In the genomic region with DNA sequence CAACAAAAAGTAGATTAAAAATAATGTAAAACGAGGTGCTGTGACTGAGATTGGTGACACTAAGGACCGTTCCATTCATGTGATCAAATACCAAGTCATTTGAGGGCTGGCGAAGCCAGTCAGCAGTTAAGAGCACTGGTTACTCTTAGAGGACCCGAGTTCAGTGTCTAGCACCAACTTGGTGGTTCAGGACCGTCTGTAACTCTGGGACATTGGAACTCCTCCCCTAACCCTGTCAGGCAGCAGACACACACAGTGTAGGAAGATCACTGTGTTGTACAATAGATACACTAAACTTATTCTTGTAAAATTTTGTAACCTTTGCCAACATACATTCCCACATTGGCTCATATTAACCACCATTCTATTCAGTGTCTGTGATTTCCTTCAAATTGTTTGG, we compare ENCODE assay signal across 8 mouse cellular contexts. TPM values are rescaled to one million over a fixed set of nuclear protein-coding genes. Genes with fewer than 3 reads are reported as not detected.
A peak's percentile ranks its signal among the peaks of the same experiment; 100 is the strongest.
DNase-seq lines count a peak whose midpoint lies in the region; ATAC-seq and TF ChIP-seq lines count a peak whose summit lies in the region.

No protein-coding gene starts in this region.

- peak overlapping the region; percentile 89 for H3K9ac ChIP-seq in kidney, postnatal 0 days (ENCODE audit: low read depth, low read length)
- peak overlapping the region; percentile 97 for H3K9ac ChIP-seq in hindbrain, embryonic 16.5 days (ENCODE audit: low read depth, low read length)
- peak overlapping the region; percentile 84 for H3K9ac ChIP-seq in midbrain, embryonic 16.5 days (ENCODE audit: low read depth, low read length)

- no peak overlapping the region for H3K27ac ChIP-seq in kidney, postnatal 0 days
- no peak overlapping the region for H3K27ac ChIP-seq in hindbrain, embryonic 16.5 days (ENCODE audit: low read depth, low read length)
- no peak overlapping the region for H3K27ac ChIP-seq in midbrain, embryonic 16.5 days (ENCODE audit: low read length)

- peaks cover 8% of the 10 kb centered on the region; the same call in 1 of the 2 replicates for H3K4me1 ChIP-seq in kidney, postnatal 0 days (replicated peaks; ENCODE audit: insufficient read depth, low read length)
- H3K4me1 ChIP-seq in hindbrain, embryonic 16.5 days (ENCODE audit: control insufficient read depth, insufficient read depth, low read depth, low read length) = peaks cover 7% of the 10 kb centered on the region
- H3K4me1 ChIP-seq in midbrain, embryonic 16.5 days (ENCODE audit: control insufficient read depth, insufficient read depth, low read length) = peaks cover 7% of the 10 kb centered on the region

- peaks cover 14% of the 10 kb centered on the region; the same call in 1 of the 2 replicates for H3K36me3 ChIP-seq in kidney, postnatal 0 days (ENCODE audit: insufficient read depth, low read length)
- H3K36me3 ChIP-seq in hindbrain, embryonic 16.5 days (ENCODE audit: control insufficient read depth, insufficient read depth, low read length) = peaks cover 12% of the 10 kb centered on the region; the same call in 1 of the 2 replicates
- no peaks in the 10 kb centered on the region for H3K36me3 ChIP-seq in midbrain, embryonic 16.5 days (ENCODE audit: control insufficient read depth, insufficient read depth, low read length)

- no peak for TF ChIP-seq CTCF in kidney, postnatal 0 days (IDR thresholded peaks at IDR 0.05; ENCODE audit: low read depth)

- DNase-seq in kidney, postnatal 0 days (ENCODE audit: low spot score) = peak; percentile 4
- DNase-seq in kidney, postnatal 10 days = no peak
- DNase-seq in c-Kit-positive CD71-positive TER-119-negative erythroid progenitor cells, embryonic 14.5 days (ENCODE audit: low read depth) = peak; percentile 13
- DNase-seq in left cerebral cortex, adult 9 months (ENCODE audit: low spot score in 2 of 2) = no peak
- no peak for DNase-seq in adrenal gland, postnatal 14 days
- DNase-seq in thymus, postnatal 14 days = no peak

- no peaks in the 10 kb centered on the region for H3K27me3 ChIP-seq in kidney, postnatal 0 days (ENCODE audit: insufficient read depth, low read length)
- no peaks in the 10 kb centered on the region for H3K27me3 ChIP-seq in hindbrain, embryonic 16.5 days (replicated peaks; ENCODE audit: control insufficient read depth, insufficient read depth, low read length)
- no peaks in the 10 kb centered on the region for H3K27me3 ChIP-seq in midbrain, embryonic 16.5 days (ENCODE audit: control insufficient read depth, insufficient read depth, low read depth, low read length)

- WGBS in kidney, postnatal 0 days = 12% methylated on average over 5 of the region's 5 CpGs
- 15% methylated on average over 5 of the region's 5 CpGs for WGBS in hindbrain, embryonic 16.5 days
- 11% methylated on average over 5 of the region's 5 CpGs for WGBS in midbrain, embryonic 16.5 days

- ATAC-seq in kidney, postnatal 0 days (replicated peaks; ENCODE audit: low FRiP score, low read depth) = no peak; the same call in 1 of the 2 replicates
- no peak for ATAC-seq in hindbrain, embryonic 16.5 days
- ATAC-seq in midbrain, embryonic 16.5 days = peak; percentile 46

- H3K4me2 ChIP-seq in kidney, postnatal 0 days (ENCODE audit: low read length) = peak overlapping the region; percentile 89
- H3K4me2 ChIP-seq in hindbrain, embryonic 16.5 days (ENCODE audit: low read length) = peak overlapping the region; percentile 61
- peak overlapping the region; percentile 73 for H3K4me2 ChIP-seq in midbrain, embryonic 16.5 days (ENCODE audit: low read length)

- no peaks in the 10 kb centered on the region for H3K9me3 ChIP-seq in kidney, postnatal 0 days (replicated peaks; ENCODE audit: low read length)
- no peaks in the 10 kb centered on the region for H3K9me3 ChIP-seq in hindbrain, embryonic 16.5 days (ENCODE audit: control insufficient read depth, low read length)
- H3K9me3 ChIP-seq in midbrain, embryonic 16.5 days (replicated peaks; ENCODE audit: control insufficient read depth, low read length, poor library complexity, severe bottlenecking) = no peaks in the 10 kb centered on the region

- peak overlapping the region; percentile 91 for H3K4me3 ChIP-seq in kidney, postnatal 0 days (replicated peaks; ENCODE audit: low read depth, low read length)
- peak overlapping the region; percentile 85 for H3K4me3 ChIP-seq in hindbrain, embryonic 16.5 days (ENCODE audit: low read length)
- H3K4me3 ChIP-seq in midbrain, embryonic 16.5 days (ENCODE audit: low read depth, low read length) = peak overlapping the region; percentile 76

RNA-seq across cellular contexts. Expression of a gene that starts 0.8 kb away (rescaled TPM):
- polyA plus RNA-seq in kidney, postnatal 0 days (2015; fragmentation: Nextera tagmentation; extraction: Ambion mirVana) = 6.8 and 6.9 TPM in 2 replicates
- 6.5 and 6.7 TPM in 2 replicates for polyA plus RNA-seq in hindbrain, embryonic 16.5 days (2015; fragmentation: Nextera tagmentation; extraction: Ambion mirVana)
- polyA plus RNA-seq in midbrain, embryonic 16.5 days (2015; fragmentation: Nextera tagmentation; extraction: Ambion mirVana) = 7.6 and 8.4 TPM in 2 replicates
- 8.9 and 11.8 TPM in 2 replicates for total RNA-seq in adrenal gland, postnatal 14 days (2021)

RNA-seq across cellular contexts. Expression of a gene that starts 41.5 kb away (rescaled TPM):
- polyA plus RNA-seq in kidney, postnatal 0 days (2015; fragmentation: Nextera tagmentation; extraction: Ambion mirVana) = 30.7 and 36.1 TPM in 2 replicates
- 45.4 and 48.1 TPM in 2 replicates for polyA plus RNA-seq in hindbrain, embryonic 16.5 days (2015; fragmentation: Nextera tagmentation; extraction: Ambion mirVana)
- polyA plus RNA-seq in midbrain, embryonic 16.5 days (2015; fragmentation: Nextera tagmentation; extraction: Ambion mirVana) = 38.2 and 41.7 TPM in 2 replicates
- total RNA-seq in adrenal gland, postnatal 14 days (2021) = 35.9 and 51.0 TPM in 2 replicates

Comparison
In these comparisons a context has a peak if more than half of its experiments do, and no peak if none do; other contexts are left out.
1. DNase-seq: peak in kidney, postnatal 0 days (single experiment) and c-Kit-positive CD71-positive TER-119-negative erythroid progenitor cells, embryonic 14.5 days (single experiment); none in kidney, postnatal 10 days (single experiment), left cerebral cortex, adult 9 months (0 of 2), adrenal gland, postnatal 14 days (single experiment) and thymus, postnatal 14 days (single experiment).
2. Peak in every context shown above with its lines, with median percentiles within 50 percentile points of each other: H3K4me2 ChIP-seq, H3K4me3 ChIP-seq and H3K9ac ChIP-seq.